Mouse (Mus musculus) liver, embryonic 11.5 days (tissue): ENCODE measurements around the gene Tspan33. TPM values are rescaled to one million over a fixed set of nuclear protein-coding genes. Genes with fewer than 3 reads are reported as not detected.
"Not testable (repeated sequence)": the region's sequence is repeated elsewhere in the genome, so short reads cannot be mapped to it uniquely, and the experiment has no call there.

Source experiments
- ATAC-seq: fragments of 200-750 bp; cut with Nextera tagmentation; replicated peaks from 2 replicates; pipeline ENCODE4 v1.8.0; 2017; ENCODE audit warnings: moderate number of reproducible peaks, mild to moderate bottlenecking, moderate TSS enrichment, moderate library complexity; ENCODE audit not compliant: low FRiP score
- DNase-seq: peaks from one replicate; pipeline ENCODE4 v3.0.0-alpha.2; 2017; ENCODE audit warnings: low spot score
- H3K27ac ChIP-seq: fragments of 300-500 bp; sonication (generic); 2 replicates; pipeline ENCODE4 v1.5.1; 2014; ENCODE audit warnings: mild to moderate bottlenecking, low read depth, low read length, control low read depth
- H3K27me3 ChIP-seq: fragments of 300-500 bp; sonication (generic); replicated peaks from 2 replicates; pipeline ENCODE4 v1.6.1; 2014; ENCODE audit warnings: low read length, mixed read lengths; ENCODE audit not compliant: control insufficient read depth, insufficient read depth
- H3K36me3 ChIP-seq: fragments of 300-500 bp; sonication (generic); 2 replicates; pipeline ENCODE4 v1.6.1; 2014; ENCODE audit warnings: mild to moderate bottlenecking, low read length, moderate library complexity, mixed read lengths; ENCODE audit not compliant: control insufficient read depth, insufficient read depth
- H3K4me1 ChIP-seq: fragments of 300-500 bp; sonication (generic); replicated peaks from 2 replicates; pipeline ENCODE4 v1.6.1; 2014; ENCODE audit warnings: low read length, mixed read lengths; ENCODE audit not compliant: control insufficient read depth, insufficient read depth
- H3K4me2 ChIP-seq: fragments of 300-500 bp; sonication (generic); 2 replicates; pipeline ENCODE4 v1.6.1; 2014; ENCODE audit warnings: mild to moderate bottlenecking, control low read depth, moderate library complexity
- H3K4me3 ChIP-seq: fragments of 300-500 bp; sonication (generic); 2 replicates; pipeline ENCODE4 v1.5.1; 2014; ENCODE audit warnings: low read depth, low read length, control low read depth
- H3K9ac ChIP-seq: fragments of 300-500 bp; sonication (generic); 2 replicates; pipeline ENCODE4 v1.6.1; 2014; ENCODE audit warnings: low read depth, low read length, control low read depth
- H3K9me3 ChIP-seq: fragments of 300-500 bp; sonication (generic); 2 replicates; pipeline ENCODE4 v1.6.1; 2016; ENCODE audit warnings: low read length, inconsistent platforms, mixed read lengths; ENCODE audit not compliant: control insufficient read depth
- WGBS: fragments of 180-500 bp; shearing (Covaris S2); extraction: QIAGEN DNeasy Blood & Tissue Kit; methylation state at CpG from one replicate; pipeline ENCODE4 v1.1.7; 2014; 5-methylcytosine and 5-hydroxymethylcytosine counted together
- polyA plus RNA-seq: library from polyadenylated mRNA; unstranded; fragments of >200 nt; fragmentation: Nextera tagmentation; extraction: Ambion mirVana; gene quantifications from 2 replicates; pipeline ENCODE4 v1.2.1, GENCODE M21; 2014

Tspan33 gene
- polyA plus RNA-seq, 1 experiment from 2014 or later = 44.8 TPM

GRCm38 (mm10) chr6:29671741-29672140 lies 22.3 kb upstream of the Tspan33 start:
- H3K27ac ChIP-seq = no peak overlapping the region
- no peaks in the 10 kb centered on the region for H3K36me3 ChIP-seq
- H3K4me1 ChIP-seq = no peaks in the 10 kb centered on the region
- no peak overlapping the region for H3K9ac ChIP-seq
- WGBS = 22% methylated on average over 3 of the region's 3 CpGs
- H3K27me3 ChIP-seq = peaks cover 10% of the 10 kb centered on the region; the same call in 1 of the 2 replicates
- no peaks in the 10 kb centered on the region for H3K9me3 ChIP-seq
- no peak for DNase-seq
- no peak overlapping the region for H3K4me3 ChIP-seq
- no peak overlapping the region for H3K4me2 ChIP-seq
- ATAC-seq = no peak

GRCm38 (mm10) chr6:29672563-29673411 lies 21.2 kb upstream of the Tspan33 start:
- no peak overlapping the region for H3K4me3 ChIP-seq
- no peak overlapping the region for H3K4me2 ChIP-seq
- ATAC-seq (no peak), DNase-seq (no peak)
- no peak overlapping the region for H3K9ac ChIP-seq
- H3K4me1 ChIP-seq = no peaks in the 10 kb centered on the region
- H3K27ac ChIP-seq = no peak overlapping the region
- no peaks in the 10 kb centered on the region for H3K9me3 ChIP-seq
- peaks cover 10% of the 10 kb centered on the region; the same call in 1 of the 2 replicates for H3K27me3 ChIP-seq
- H3K36me3 ChIP-seq = no peaks in the 10 kb centered on the region
- WGBS = 36% methylated on average over 12 of the region's 12 CpGs

GRCm38 (mm10) chr6:29673739-29674138 lies 20.3 kb upstream of the Tspan33 start:
- WGBS = 25% methylated on average over 2 of the region's 2 CpGs
- DNase-seq = no peak
- H3K4me3 ChIP-seq = no peak overlapping the region
- no peaks in the 10 kb centered on the region for H3K4me1 ChIP-seq
- H3K27ac ChIP-seq = no peak overlapping the region
- no peak overlapping the region for H3K9ac ChIP-seq
- no peaks in the 10 kb centered on the region for H3K9me3 ChIP-seq
- peaks cover 10% of the 10 kb centered on the region; the same call in 1 of the 2 replicates for H3K27me3 ChIP-seq
- no peak overlapping the region for H3K4me2 ChIP-seq
- H3K36me3 ChIP-seq = no peaks in the 10 kb centered on the region
- no peak for ATAC-seq

GRCm38 (mm10) chr6:29679947-29680550 lies 14.0 kb upstream of the Tspan33 start:
- not testable (repeated sequence) for H3K27ac ChIP-seq, DNase-seq, ATAC-seq, H3K9me3 ChIP-seq, H3K4me3 ChIP-seq, H3K4me2 ChIP-seq, H3K27me3 ChIP-seq, H3K9ac ChIP-seq, H3K4me1 ChIP-seq, H3K36me3 ChIP-seq
- WGBS = 68% methylated on average over 9 of the region's 10 CpGs

- H3K9me3 ChIP-seq = no peaks in the 10 kb centered on the region
- no peaks in the 10 kb centered on the region for H3K36me3 ChIP-seq
- H3K4me1 ChIP-seq = no peaks in the 10 kb centered on the region
- 37% methylated on average over 4 of the region's 4 CpGs for WGBS
- no peak overlapping the region for H3K27ac ChIP-seq
- H3K27me3 ChIP-seq = 0 out of 2 replicates have a peak, but pooled peaks cover 5% of the 10 kb centered on the region
- H3K9ac ChIP-seq = no peak overlapping the region
- no peak overlapping the region for H3K4me3 ChIP-seq
- ATAC-seq (no peak), DNase-seq (no peak)
- H3K4me2 ChIP-seq = no peak overlapping the region
Measured at GRCm38 (mm10) chr6:29681853-29682252, 12.2 kb upstream of the Tspan33 start.

- H3K36me3 ChIP-seq = no peaks in the 10 kb centered on the region
- ATAC-seq (no peak), DNase-seq (no peak)
- no peaks in the 10 kb centered on the region for H3K4me1 ChIP-seq
- no peak overlapping the region for H3K9ac ChIP-seq
- no peak overlapping the region for H3K4me3 ChIP-seq
- H3K27me3 ChIP-seq = 0 out of 2 replicates have a peak, but pooled peaks cover 5% of the 10 kb centered on the region
- no peak overlapping the region for H3K4me2 ChIP-seq
- H3K27ac ChIP-seq = no peak overlapping the region
- WGBS = 77% methylated on average over 4 of the region's 4 CpGs
- no peaks in the 10 kb centered on the region for H3K9me3 ChIP-seq
Measured at GRCm38 (mm10) chr6:29684686-29685085, 9.3 kb upstream of the Tspan33 start.

- 81% methylated on average over 4 of the region's 4 CpGs for WGBS
- H3K9me3 ChIP-seq = no peaks in the 10 kb centered on the region
- no peak overlapping the region for H3K9ac ChIP-seq
- DNase-seq (no peak), ATAC-seq (no peak)
- H3K36me3 ChIP-seq = no peaks in the 10 kb centered on the region
- H3K27me3 ChIP-seq = peaks cover 8% of the 10 kb centered on the region
- no peak overlapping the region for H3K4me2 ChIP-seq
- H3K27ac ChIP-seq = no peak overlapping the region
- no peak overlapping the region for H3K4me3 ChIP-seq
- H3K4me1 ChIP-seq = no peaks in the 10 kb centered on the region
Measured at GRCm38 (mm10) chr6:29685952-29686351, 8.1 kb upstream of the Tspan33 start.

- WGBS = 69% methylated on average over 8 of the region's 8 CpGs
- Histone ChIP-seq H3K27ac (no peak overlapping the region), H3K4me1 (0 out of 2 replicates have a peak, but pooled peaks cover 3% of the 10 kb centered on the region), H3K36me3 (no peaks in the 10 kb centered on the region), H3K4me3 (no peak overlapping the region), H3K27me3 (peaks cover 24% of the 10 kb centered on the region), H3K4me2 (no peak overlapping the region), H3K9ac (no peak overlapping the region), H3K9me3 (no peaks in the 10 kb centered on the region)
- no peak for DNase-seq
- ATAC-seq = no peak
Measured at GRCm38 (mm10) chr6:29689458-29689857, 4.6 kb upstream of the Tspan33 start.
